Mouse (Mus musculus) embryonic fibroblast, embryonic 13.5 days (primary cell): Measurements from ENCODE around the gene Gpbar1.

Experiments used
- CTCF ChIP-seq: IDR thresholded peaks from 2 replicates; pipeline ENCODE4 v1.5.1; 2011; ENCODE audit warnings: mild to moderate bottlenecking, control low read depth, low read length, moderate library complexity, borderline replicate concordance; ENCODE audit not compliant: insufficient read depth
- POLR2A ChIP-seq: IDR thresholded peaks from 2 replicates; pipeline ENCODE4 v1.6.1; 2011; ENCODE audit warnings: low read depth, mild to moderate bottlenecking, control low read depth, low read length, moderate library complexity

GRCm38 (mm10) chr1:74294733-74295455 lies 16.5 kb downstream of the Gpbar1 start:
- TF ChIP-seq POLR2A (no peak), CTCF (no peak)
